Mouse (Mus musculus): ENCODE measurements around the gene Myo1e. TPM values are rescaled to one million over a fixed set of nuclear protein-coding genes. Genes with fewer than 3 reads are reported as not detected.

Myo1e gene
- polyA plus RNA-seq, 1 experiment from 2014 or later, result 18.2 TPM

- peaks cover 6% of the 10 kb centered on the region for H3K9me3 ChIP-seq (ENCODE audit: control insufficient read depth, low read length)
- H3K9ac ChIP-seq (ENCODE audit: low read depth, low read length), result no peak overlapping the region
- H3K4me3 ChIP-seq (ENCODE audit: low read length), result no peak overlapping the region
- no peak overlapping the region for H3K27ac ChIP-seq (ENCODE audit: low read length)
- 86% methylated on average over 7 of the region's 8 CpGs for WGBS
- H3K4me2 ChIP-seq (ENCODE audit: low read depth, low read length), result no peak overlapping the region
- no peaks in the 10 kb centered on the region for H3K36me3 ChIP-seq (ENCODE audit: control insufficient read depth, insufficient read depth, low read length)
- ATAC-seq, result no peak
- no peaks in the 10 kb centered on the region for H3K27me3 ChIP-seq (replicated peaks; ENCODE audit: control insufficient read depth, insufficient read depth, low read length)
- H3K4me1 ChIP-seq (ENCODE audit: control insufficient read depth, insufficient read depth, low read length), result peaks cover 6% of the 10 kb centered on the region; the same call in 1 of the 2 replicates
These were observed 75.0 kb downstream of the Myo1e start for GRCm38 (mm10) chr9:70282107-70282506.

- H3K9me3 ChIP-seq (ENCODE audit: control insufficient read depth, low read length), result peaks cover 6% of the 10 kb centered on the region
- H3K4me3 ChIP-seq (ENCODE audit: low read length), result no peak overlapping the region
- no peak for ATAC-seq
- H3K4me2 ChIP-seq (ENCODE audit: low read depth, low read length), result no peak overlapping the region
- peaks cover 3% of the 10 kb centered on the region; the same call in 1 of the 2 replicates for H3K4me1 ChIP-seq (ENCODE audit: control insufficient read depth, insufficient read depth, low read length)
- H3K27me3 ChIP-seq (replicated peaks; ENCODE audit: control insufficient read depth, insufficient read depth, low read length), result no peaks in the 10 kb centered on the region
- H3K9ac ChIP-seq (ENCODE audit: low read depth, low read length), result no peak overlapping the region
- WGBS, result 87% methylated on average over 4 of the region's 4 CpGs
- no peaks in the 10 kb centered on the region for H3K36me3 ChIP-seq (ENCODE audit: control insufficient read depth, insufficient read depth, low read length)
- H3K27ac ChIP-seq (ENCODE audit: low read length), result no peak overlapping the region
These were observed 76.0 kb downstream of the Myo1e start for GRCm38 (mm10) chr9:70283151-70283550.

- no peak overlapping the region for H3K27ac ChIP-seq (ENCODE audit: low read length)
- no peaks in the 10 kb centered on the region for H3K36me3 ChIP-seq (ENCODE audit: control insufficient read depth, insufficient read depth, low read length)
- 65% methylated on average over 7 of the region's 7 CpGs for WGBS
- no peak overlapping the region for H3K4me2 ChIP-seq (ENCODE audit: low read depth, low read length)
- H3K4me3 ChIP-seq (ENCODE audit: low read length), result no peak overlapping the region
- no peaks in the 10 kb centered on the region for H3K27me3 ChIP-seq (replicated peaks; ENCODE audit: control insufficient read depth, insufficient read depth, low read length)
- peaks cover 6% of the 10 kb centered on the region for H3K9me3 ChIP-seq (ENCODE audit: control insufficient read depth, low read length)
- H3K4me1 ChIP-seq (ENCODE audit: control insufficient read depth, insufficient read depth, low read length), result no peaks in the 10 kb centered on the region
- H3K9ac ChIP-seq (ENCODE audit: low read depth, low read length), result no peak overlapping the region
- ATAC-seq, result no peak
These were observed 77.5 kb downstream of the Myo1e start for GRCm38 (mm10) chr9:70284584-70285140.

GRCm38 (mm10) chr9:70290785-70291184, 83.6 kb downstream of the Myo1e start:
- Histone ChIP-seq H3K9me3 (ENCODE audit: control insufficient read depth, low read length) (no peaks in the 10 kb centered on the region), H3K27me3 (replicated peaks; ENCODE audit: control insufficient read depth, insufficient read depth, low read length) (no peaks in the 10 kb centered on the region), H3K4me3 (ENCODE audit: low read length) (no peak overlapping the region), H3K36me3 (ENCODE audit: control insufficient read depth, insufficient read depth, low read length) (no peaks in the 10 kb centered on the region), H3K9ac (ENCODE audit: low read depth, low read length) (no peak overlapping the region), H3K27ac (ENCODE audit: low read length) (no peak overlapping the region), H3K4me2 (ENCODE audit: low read depth, low read length) (no peak overlapping the region), H3K4me1 (ENCODE audit: control insufficient read depth, insufficient read depth, low read length) (no peaks in the 10 kb centered on the region)
- WGBS, result 71% methylated on average over 10 of the region's 10 CpGs
- ATAC-seq, result no peak

GRCm38 (mm10) chr9:70296916-70297315, 89.8 kb downstream of the Myo1e start:
- WGBS, result 15% methylated on average over 2 of the region's 2 CpGs
- Histone ChIP-seq H3K9ac (ENCODE audit: low read depth, low read length) (no peak overlapping the region), H3K27ac (ENCODE audit: low read length) (0 out of 2 replicates have a peak overlapping the region, but pooled peaks have one; percentile 27), H3K4me1 (ENCODE audit: control insufficient read depth, insufficient read depth, low read length) (no peaks in the 10 kb centered on the region), H3K27me3 (replicated peaks; ENCODE audit: control insufficient read depth, insufficient read depth, low read length) (no peaks in the 10 kb centered on the region), H3K4me2 (ENCODE audit: low read depth, low read length) (no peak overlapping the region), H3K9me3 (ENCODE audit: control insufficient read depth, low read length) (no peaks in the 10 kb centered on the region; the same call in 1 of the 2 replicates), H3K36me3 (ENCODE audit: control insufficient read depth, insufficient read depth, low read length) (peaks cover 8% of the 10 kb centered on the region; the same call in 1 of the 2 replicates), H3K4me3 (ENCODE audit: low read length) (no peak overlapping the region)
- ATAC-seq, result peak; percentile 28; the same call in 1 of the 2 replicates

GRCm38 (mm10) chr9:70298221-70298620, 91.1 kb downstream of the Myo1e start:
- Histone ChIP-seq H3K4me1 (ENCODE audit: control insufficient read depth, insufficient read depth, low read length) (no peaks in the 10 kb centered on the region), H3K27ac (ENCODE audit: low read length) (no peak overlapping the region), H3K4me3 (ENCODE audit: low read length) (no peak overlapping the region), H3K9me3 (ENCODE audit: control insufficient read depth, low read length) (no peaks in the 10 kb centered on the region; the same call in 1 of the 2 replicates), H3K36me3 (ENCODE audit: control insufficient read depth, insufficient read depth, low read length) (peaks cover 10% of the 10 kb centered on the region; the same call in 1 of the 2 replicates), H3K9ac (ENCODE audit: low read depth, low read length) (no peak overlapping the region), H3K4me2 (ENCODE audit: low read depth, low read length) (no peak overlapping the region), H3K27me3 (replicated peaks; ENCODE audit: control insufficient read depth, insufficient read depth, low read length) (no peaks in the 10 kb centered on the region)
- ATAC-seq, result no peak
- 60% methylated on average over 7 of the region's 7 CpGs for WGBS

- Histone ChIP-seq H3K9ac (ENCODE audit: low read depth, low read length) (no peak overlapping the region), H3K9me3 (ENCODE audit: control insufficient read depth, low read length) (no peaks in the 10 kb centered on the region; the same call in 1 of the 2 replicates), H3K27ac (ENCODE audit: low read length) (no peak overlapping the region), H3K4me3 (ENCODE audit: low read length) (no peak overlapping the region), H3K4me2 (ENCODE audit: low read depth, low read length) (no peak overlapping the region), H3K36me3 (ENCODE audit: control insufficient read depth, insufficient read depth, low read length) (peaks cover 10% of the 10 kb centered on the region; the same call in 1 of the 2 replicates), H3K4me1 (ENCODE audit: control insufficient read depth, insufficient read depth, low read length) (no peaks in the 10 kb centered on the region), H3K27me3 (replicated peaks; ENCODE audit: control insufficient read depth, insufficient read depth, low read length) (no peaks in the 10 kb centered on the region)
- no peak for ATAC-seq
- WGBS, result 97% methylated on average over 5 of the region's 5 CpGs
These were observed 93.6 kb downstream of the Myo1e start for GRCm38 (mm10) chr9:70300705-70301104.

GRCm38 (mm10) chr9:70301598-70301997, 94.4 kb downstream of the Myo1e start:
- WGBS, result 85% methylated on average over 6 of the region's 6 CpGs
- Histone ChIP-seq H3K9ac (ENCODE audit: low read depth, low read length) (no peak overlapping the region), H3K4me3 (ENCODE audit: low read length) (no peak overlapping the region), H3K27ac (ENCODE audit: low read length) (no peak overlapping the region), H3K4me2 (ENCODE audit: low read depth, low read length) (no peak overlapping the region), H3K9me3 (ENCODE audit: control insufficient read depth, low read length) (no peaks in the 10 kb centered on the region; the same call in 1 of the 2 replicates), H3K27me3 (replicated peaks; ENCODE audit: control insufficient read depth, insufficient read depth, low read length) (no peaks in the 10 kb centered on the region), H3K4me1 (ENCODE audit: control insufficient read depth, insufficient read depth, low read length) (no peaks in the 10 kb centered on the region), H3K36me3 (ENCODE audit: control insufficient read depth, insufficient read depth, low read length) (peaks cover 10% of the 10 kb centered on the region; the same call in 1 of the 2 replicates)
- peak; percentile 26; the same call in 1 of the 2 replicates for ATAC-seq

GRCm38 (mm10) chr9:70304901-70305300, 97.8 kb downstream of the Myo1e start:
- Histone ChIP-seq H3K27ac (ENCODE audit: low read length) (no peak overlapping the region), H3K4me2 (ENCODE audit: low read depth, low read length) (no peak overlapping the region), H3K27me3 (replicated peaks; ENCODE audit: control insufficient read depth, insufficient read depth, low read length) (no peaks in the 10 kb centered on the region), H3K9me3 (ENCODE audit: control insufficient read depth, low read length) (no peaks in the 10 kb centered on the region; the same call in 1 of the 2 replicates), H3K36me3 (ENCODE audit: control insufficient read depth, insufficient read depth, low read length) (0 out of 2 replicates have a peak, but pooled peaks cover 7% of the 10 kb centered on the region), H3K4me3 (ENCODE audit: low read length) (no peak overlapping the region), H3K9ac (ENCODE audit: low read depth, low read length) (no peak overlapping the region), H3K4me1 (ENCODE audit: control insufficient read depth, insufficient read depth, low read length) (no peaks in the 10 kb centered on the region)
- WGBS, result 91% methylated on average over 8 of the region's 8 CpGs
- no peak for ATAC-seq

All from intestine, embryonic 16.5 days (tissue).